Mouse (Mus musculus): ENCODE data around the gene Klf15. TPM values are rescaled to one million over a fixed set of nuclear protein-coding genes. Genes with fewer than 3 reads are reported as not detected.

Klf15 gene
- polyA plus RNA-seq, 1 experiment: not detected

DNA sequence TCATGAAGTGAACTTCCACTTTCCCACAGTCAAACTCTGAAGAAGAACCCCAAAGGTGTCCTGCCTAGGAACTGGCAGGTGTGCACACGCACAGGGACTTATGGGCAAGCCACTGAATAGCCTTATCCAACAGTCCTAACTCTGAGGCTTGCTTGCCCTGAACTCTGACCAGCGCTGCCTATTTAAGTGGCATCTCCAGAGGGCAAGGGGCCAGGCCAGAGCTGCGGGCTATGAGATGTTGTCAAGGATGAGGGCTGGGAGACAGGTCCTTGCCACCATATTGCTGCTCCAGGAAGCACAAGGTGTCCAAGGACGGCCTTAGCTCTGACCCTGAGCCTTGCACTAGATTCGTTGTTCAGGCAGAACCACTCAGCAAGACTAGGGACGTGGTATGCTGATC lies 6.7 kb downstream of the Klf15 start:
- 90% methylated on average over 6 of the region's 6 CpGs for WGBS
- TF ChIP-seq CTCF (IDR thresholded peaks at IDR 0.05; ENCODE audit: insufficient read depth, low read depth, low read length): no peak
- TF ChIP-seq POLR2A (IDR thresholded peaks at IDR 0.05; ENCODE audit: insufficient read depth, low read depth, low read length): no peak
- no peak overlapping the region for H3K27ac ChIP-seq (ENCODE audit: insufficient read depth, low read depth, low read length)
- no peak overlapping the region for H3K4me3 ChIP-seq (ENCODE audit: insufficient read depth, low read depth, low read length)
- peaks cover 30% of the 10 kb centered on the region for H3K4me1 ChIP-seq (ENCODE audit: control insufficient read depth, insufficient read depth, low read length)

DNA sequence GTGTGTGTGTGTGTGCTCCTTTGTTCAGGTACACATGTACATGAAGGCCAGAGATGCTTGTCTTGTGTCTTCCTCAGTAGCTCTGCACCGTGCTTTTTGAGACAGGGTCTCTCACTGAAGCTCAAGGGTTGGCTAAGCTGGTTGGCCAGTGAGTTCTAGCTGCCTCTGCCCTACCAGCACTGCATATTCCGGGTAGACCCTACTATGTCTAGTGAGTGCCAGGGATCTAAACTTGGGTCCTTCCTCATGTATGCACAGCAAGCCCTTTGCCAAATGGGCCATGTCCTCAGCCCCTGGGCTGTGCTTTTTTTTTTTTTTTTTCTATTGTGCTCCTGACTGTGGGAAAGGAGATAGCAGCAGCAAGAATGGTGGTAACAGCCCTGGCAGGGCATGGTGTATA lies 7.9 kb downstream of the Klf15 start:
- H3K4me3 ChIP-seq (ENCODE audit: insufficient read depth, low read depth, low read length): no peak overlapping the region
- TF ChIP-seq POLR2A (IDR thresholded peaks at IDR 0.05; ENCODE audit: insufficient read depth, low read depth, low read length) (no peak), CTCF (IDR thresholded peaks at IDR 0.05; ENCODE audit: insufficient read depth, low read depth, low read length) (no peak)
- peak overlapping the region; percentile 36; the same call in 1 of the 2 replicates for H3K27ac ChIP-seq (ENCODE audit: insufficient read depth, low read depth, low read length)
- 94% methylated on average over 2 of the region's 2 CpGs for WGBS
- H3K4me1 ChIP-seq (ENCODE audit: control insufficient read depth, insufficient read depth, low read length): peaks cover 26% of the 10 kb centered on the region

DNA sequence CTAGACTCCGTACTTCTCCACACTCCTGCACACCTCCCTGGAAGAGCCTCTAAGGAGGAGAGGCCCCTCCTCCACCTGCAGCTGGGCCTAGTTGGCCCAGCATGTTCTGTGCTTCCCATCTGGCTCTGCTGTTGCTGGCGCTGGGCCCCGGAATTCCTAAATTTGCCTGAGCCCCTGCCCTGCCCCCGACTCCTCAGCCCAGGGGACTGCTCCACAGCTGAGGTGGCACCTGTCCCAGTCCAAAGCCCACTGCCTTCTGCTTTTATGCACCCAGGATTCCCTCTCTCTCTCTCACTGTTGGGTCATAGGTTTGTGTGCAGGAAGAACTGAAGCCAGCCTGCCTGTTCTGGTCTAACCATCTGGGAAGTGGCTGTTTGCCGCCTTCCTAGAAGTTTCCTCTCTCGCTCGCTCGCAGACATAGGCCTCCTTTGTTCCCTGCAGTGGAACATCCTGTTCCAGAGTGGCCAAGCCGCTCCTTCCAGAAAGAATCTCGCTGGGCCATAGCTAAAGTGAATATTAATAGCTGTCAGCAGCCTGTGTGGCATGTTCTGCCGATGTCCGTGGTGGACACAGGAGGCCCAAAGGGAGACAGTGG lies 8.7 kb downstream of the Klf15 start:
- TF ChIP-seq POLR2A (IDR thresholded peaks at IDR 0.05; ENCODE audit: insufficient read depth, low read depth, low read length) (no peak), CTCF (IDR thresholded peaks at IDR 0.05; ENCODE audit: insufficient read depth, low read depth, low read length) (no peak)
- Histone ChIP-seq H3K27ac (ENCODE audit: insufficient read depth, low read depth, low read length) (peak overlapping the region; percentile 38; the same call in 1 of the 2 replicates), H3K4me1 (ENCODE audit: control insufficient read depth, insufficient read depth, low read length) (peaks cover 24% of the 10 kb centered on the region), H3K4me3 (ENCODE audit: insufficient read depth, low read depth, low read length) (no peak overlapping the region)
- 51% methylated on average over 12 of the region's 12 CpGs for WGBS

DNA sequence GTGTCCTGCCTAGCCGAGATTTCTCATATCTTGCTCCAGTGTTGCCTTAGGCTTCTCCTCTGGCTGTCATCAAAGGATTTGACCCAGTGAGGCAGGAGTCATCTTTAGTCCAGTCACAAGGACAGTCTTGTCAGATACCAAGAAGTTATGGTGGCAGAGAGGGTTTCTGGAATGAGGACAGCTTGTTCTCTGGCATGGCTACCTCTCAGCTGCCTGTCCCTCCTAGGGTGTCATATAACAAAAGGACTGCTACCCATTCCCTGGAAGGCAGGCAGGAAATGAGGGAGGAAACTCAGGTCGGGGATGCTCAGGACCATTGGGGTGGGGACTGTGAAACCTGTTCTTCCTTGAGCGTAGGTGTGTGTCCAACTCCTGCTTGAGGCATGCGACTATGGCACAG lies 9.7 kb downstream of the Klf15 start:
- Histone ChIP-seq H3K4me1 (ENCODE audit: control insufficient read depth, insufficient read depth, low read length) (peaks cover 22% of the 10 kb centered on the region), H3K4me3 (ENCODE audit: insufficient read depth, low read depth, low read length) (no peak overlapping the region), H3K27ac (ENCODE audit: insufficient read depth, low read depth, low read length) (no peak overlapping the region)
- WGBS: 81% methylated on average over 4 of the region's 4 CpGs
- TF ChIP-seq POLR2A (IDR thresholded peaks at IDR 0.05; ENCODE audit: insufficient read depth, low read depth, low read length) (no peak), CTCF (IDR thresholded peaks at IDR 0.05; ENCODE audit: insufficient read depth, low read depth, low read length) (no peak)

DNA sequence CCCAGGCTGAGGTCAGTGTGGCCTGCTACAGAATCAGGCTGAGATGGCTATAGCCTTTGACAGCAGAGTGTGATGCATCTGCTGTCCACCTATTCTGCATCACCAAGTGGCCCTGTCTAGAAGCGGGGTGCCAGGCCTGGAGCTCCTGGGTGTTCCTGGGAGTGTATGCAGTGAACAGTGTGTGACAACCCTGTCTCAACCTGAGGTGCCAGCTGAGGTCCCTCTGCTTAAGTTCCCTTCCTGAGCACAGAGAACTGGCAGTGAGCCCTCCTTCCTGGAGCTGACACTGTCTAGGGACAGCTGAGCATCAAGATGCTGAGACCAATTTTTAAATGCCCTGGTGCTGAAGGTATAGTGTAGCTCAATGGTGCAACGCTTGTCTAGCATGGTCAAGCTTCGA lies 10.3 kb downstream of the Klf15 start:
- 98% methylated on average over 3 of the region's 3 CpGs for WGBS
- TF ChIP-seq CTCF (IDR thresholded peaks at IDR 0.05; ENCODE audit: insufficient read depth, low read depth, low read length) (no peak), POLR2A (IDR thresholded peaks at IDR 0.05; ENCODE audit: insufficient read depth, low read depth, low read length) (no peak)
- H3K4me3 ChIP-seq (ENCODE audit: insufficient read depth, low read depth, low read length): no peak overlapping the region
- H3K27ac ChIP-seq (ENCODE audit: insufficient read depth, low read depth, low read length): no peak overlapping the region
- H3K4me1 ChIP-seq (ENCODE audit: control insufficient read depth, insufficient read depth, low read length): peaks cover 26% of the 10 kb centered on the region

DNA sequence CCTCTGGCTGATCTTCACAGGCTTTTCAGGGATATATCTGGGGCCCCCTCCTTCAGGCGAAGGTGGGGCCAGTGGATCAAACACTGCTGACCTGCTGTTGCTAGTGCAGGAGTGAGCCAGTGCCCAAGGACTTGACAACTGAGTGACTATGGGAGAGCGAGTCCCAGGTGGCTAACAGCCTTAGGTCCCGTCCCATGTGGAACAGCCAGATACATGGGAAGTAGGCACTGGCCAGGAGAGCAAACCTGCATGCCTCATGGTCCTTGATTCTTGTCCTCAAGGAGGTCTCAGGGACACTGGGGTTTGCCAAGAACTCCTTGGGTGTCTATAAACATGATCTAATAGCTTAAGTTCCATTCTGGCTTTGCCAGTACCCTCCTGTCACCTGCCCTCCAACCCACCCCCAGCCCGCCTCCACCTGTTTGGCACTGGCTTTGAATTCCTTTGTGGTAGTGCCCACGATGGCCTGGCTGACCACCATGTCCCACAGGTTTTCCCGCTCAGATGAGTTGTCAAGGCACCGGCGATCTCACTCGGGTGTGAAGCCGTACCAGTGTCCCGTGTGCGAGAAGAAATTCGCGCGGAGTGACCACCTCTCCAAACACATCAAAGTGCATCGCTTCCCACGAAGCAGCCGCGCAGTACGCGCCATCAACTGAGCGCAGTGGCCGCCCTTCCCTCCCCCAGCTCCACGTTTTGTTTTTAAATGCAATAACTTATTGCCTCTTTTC lies 11.4 kb downstream of the Klf15 start:
- Histone ChIP-seq H3K27ac (ENCODE audit: insufficient read depth, low read depth, low read length) (no peak overlapping the region), H3K4me3 (ENCODE audit: insufficient read depth, low read depth, low read length) (no peak overlapping the region), H3K4me1 (ENCODE audit: control insufficient read depth, insufficient read depth, low read length) (peaks cover 26% of the 10 kb centered on the region)
- WGBS: 96% methylated on average over 24 of the region's 24 CpGs
- TF ChIP-seq CTCF (IDR thresholded peaks at IDR 0.05; ENCODE audit: insufficient read depth, low read depth, low read length): no peak
- no peak for TF ChIP-seq POLR2A (IDR thresholded peaks at IDR 0.05; ENCODE audit: insufficient read depth, low read depth, low read length)

DNA sequence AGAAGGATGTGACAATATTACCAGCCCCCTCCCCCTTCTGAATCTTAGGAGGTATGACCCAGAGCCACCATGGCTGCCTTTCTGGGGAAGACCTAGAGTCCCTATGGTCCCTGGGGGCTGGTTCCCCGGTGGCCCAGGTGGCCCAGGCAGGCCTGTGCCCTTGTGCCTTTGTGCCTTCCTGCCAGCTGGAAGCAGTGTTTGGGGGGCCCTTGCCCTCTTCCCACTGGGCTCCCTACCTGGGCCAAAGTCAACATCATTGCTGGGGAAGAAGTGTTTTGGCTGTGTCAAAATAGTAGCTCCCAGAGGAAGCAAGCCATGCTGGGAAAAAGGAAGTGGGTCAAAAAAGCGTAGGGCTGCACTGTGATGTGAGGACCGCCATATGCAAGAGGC lies 12.0 kb downstream of the Klf15 start:
- no peak for TF ChIP-seq CTCF (IDR thresholded peaks at IDR 0.05; ENCODE audit: insufficient read depth, low read depth, low read length)
- TF ChIP-seq POLR2A (IDR thresholded peaks at IDR 0.05; ENCODE audit: insufficient read depth, low read depth, low read length): no peak
- Histone ChIP-seq H3K4me3 (ENCODE audit: insufficient read depth, low read depth, low read length) (no peak overlapping the region), H3K4me1 (ENCODE audit: control insufficient read depth, insufficient read depth, low read length) (peaks cover 23% of the 10 kb centered on the region), H3K27ac (ENCODE audit: insufficient read depth, low read depth, low read length) (no peak overlapping the region)
- WGBS: 92% methylated on average over 3 of the region's 3 CpGs

DNA sequence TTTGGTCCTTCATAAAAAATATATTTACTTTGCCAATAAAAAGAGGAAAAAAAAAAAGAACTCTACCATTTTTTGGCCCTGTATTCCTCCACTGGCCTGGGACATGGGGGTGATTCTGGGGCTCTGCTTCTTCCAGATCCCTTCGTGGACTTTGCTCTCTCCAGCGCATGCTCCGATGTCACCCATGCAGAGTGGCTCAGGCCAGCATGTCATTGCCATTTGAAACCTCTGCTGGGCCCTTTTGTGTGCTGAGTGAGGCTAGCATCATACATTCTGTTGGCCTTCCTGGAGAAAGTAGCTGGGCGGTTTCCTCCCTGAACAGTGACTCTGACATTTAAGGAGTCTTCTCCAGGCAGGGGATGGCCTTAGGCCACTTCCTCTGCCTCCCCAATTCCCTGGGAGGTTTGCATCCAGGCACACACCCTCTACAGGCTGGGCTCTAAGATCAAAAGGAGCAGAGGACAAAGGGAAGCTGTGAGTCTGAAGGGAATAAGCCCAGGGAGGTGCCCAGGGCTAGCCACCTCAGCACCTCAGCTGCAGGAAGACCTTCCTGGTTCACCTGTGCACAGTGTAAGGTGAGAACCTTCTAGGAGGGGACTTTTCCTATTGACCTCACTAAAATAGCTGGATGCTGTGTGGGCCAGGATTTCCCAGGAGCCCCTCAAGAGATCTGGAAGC lies 12.9 kb downstream of the Klf15 start:
- TF ChIP-seq POLR2A (IDR thresholded peaks at IDR 0.05; ENCODE audit: insufficient read depth, low read depth, low read length) (no peak), CTCF (IDR thresholded peaks at IDR 0.05; ENCODE audit: insufficient read depth, low read depth, low read length) (no peak)
- Histone ChIP-seq H3K4me3 (ENCODE audit: insufficient read depth, low read depth, low read length) (no peak overlapping the region), H3K4me1 (ENCODE audit: control insufficient read depth, insufficient read depth, low read length) (peaks cover 23% of the 10 kb centered on the region), H3K27ac (ENCODE audit: insufficient read depth, low read depth, low read length) (no peak overlapping the region)
- 87% methylated on average over 4 of the region's 4 CpGs for WGBS

DNA sequence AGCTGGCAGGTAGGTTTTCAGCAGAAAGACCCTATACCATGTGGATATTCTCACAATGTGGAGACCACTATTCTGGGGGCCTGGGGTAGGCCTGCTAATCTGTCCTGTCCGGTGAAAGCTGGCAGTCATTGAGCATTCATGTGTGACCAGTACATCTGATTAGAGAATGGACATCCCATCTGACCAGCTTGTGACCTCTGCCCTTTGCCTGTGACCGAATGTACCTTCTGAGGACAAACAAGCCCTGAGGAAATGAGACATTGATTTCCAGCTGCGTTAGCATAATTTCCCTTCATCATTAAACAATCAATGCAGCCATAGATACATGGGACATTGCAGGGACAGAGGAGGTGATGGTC lies 13.5 kb downstream of the Klf15 start:
- Histone ChIP-seq H3K27ac (ENCODE audit: insufficient read depth, low read depth, low read length) (no peak overlapping the region), H3K4me3 (ENCODE audit: insufficient read depth, low read depth, low read length) (no peak overlapping the region), H3K4me1 (ENCODE audit: control insufficient read depth, insufficient read depth, low read length) (peaks cover 22% of the 10 kb centered on the region)
- 76% methylated on average over 3 of the region's 3 CpGs for WGBS
- TF ChIP-seq POLR2A (IDR thresholded peaks at IDR 0.05; ENCODE audit: insufficient read depth, low read depth, low read length): no peak
- TF ChIP-seq CTCF (IDR thresholded peaks at IDR 0.05; ENCODE audit: insufficient read depth, low read depth, low read length): no peak

Data from olfactory bulb, adult 2 months (tissue).